Mouse (Mus musculus) liver, embryonic 12.5 days (tissue): ENCODE measurements around the gene Palld. TPM values are rescaled to one million over a fixed set of nuclear protein-coding genes. Genes with fewer than 3 reads are reported as not detected.

ENCODE experiments used
- ATAC-seq: fragments of 200-750 bp; cut with Nextera tagmentation; 2 replicates; pipeline ENCODE4 v1.8.0; 2017; ENCODE audit warnings: moderate number of reproducible peaks, mild to moderate bottlenecking, moderate library complexity
- H3K27ac ChIP-seq: fragments of 300-500 bp; sonication (generic); 2 replicates; pipeline ENCODE4 v1.5.1; 2016; ENCODE audit warnings: mild to moderate bottlenecking
- H3K27me3 ChIP-seq: fragments of 300-500 bp; sonication (generic); replicated peaks from 2 replicates; pipeline ENCODE4 v1.6.1; 2016; ENCODE audit warnings: mild to moderate bottlenecking, moderate library complexity
- H3K36me3 ChIP-seq: fragments of 300-500 bp; sonication (generic); 2 replicates; pipeline ENCODE4 v1.6.1; 2016; ENCODE audit warnings: mild to moderate bottlenecking, moderate library complexity
- H3K4me1 ChIP-seq: fragments of 300-500 bp; sonication (generic); 2 replicates; pipeline ENCODE4 v1.6.1; 2016
- H3K4me2 ChIP-seq: fragments of 300-500 bp; sonication (generic); 2 replicates; pipeline ENCODE4 v1.6.1; 2016; ENCODE audit warnings: mild to moderate bottlenecking, moderate library complexity
- H3K4me3 ChIP-seq: fragments of 300-500 bp; sonication (generic); 2 replicates; pipeline ENCODE4 v1.5.1; 2016; ENCODE audit warnings: mild to moderate bottlenecking, moderate library complexity
- H3K9ac ChIP-seq: fragments of 300-500 bp; sonication (generic); 2 replicates; pipeline ENCODE4 v1.6.1; 2016; ENCODE audit warnings: mild to moderate bottlenecking, moderate library complexity
- H3K9me3 ChIP-seq: fragments of 300-500 bp; sonication (generic); replicated peaks from 2 replicates; pipeline ENCODE4 v1.6.1; 2016; ENCODE audit warnings: mild to moderate bottlenecking, moderate library complexity
- WGBS: fragments of 180-500 bp; shearing (Covaris S2); methylation state at CpG from one replicate; pipeline ENCODE4 v1.1.7; 2016; ENCODE audit not compliant: insufficient replicate concordance; 5-methylcytosine and 5-hydroxymethylcytosine counted together
- polyA plus RNA-seq: library from polyadenylated mRNA; unstranded; fragments of >200 nt; fragmentation: Nextera tagmentation; extraction: Ambion mirVana; gene quantifications from 2 replicates; pipeline ENCODE4 v1.2.1, GENCODE M21; 2016

Palld gene
- polyA plus RNA-seq, 1 experiment from 2014 or later: 8.4 TPM

DNA sequence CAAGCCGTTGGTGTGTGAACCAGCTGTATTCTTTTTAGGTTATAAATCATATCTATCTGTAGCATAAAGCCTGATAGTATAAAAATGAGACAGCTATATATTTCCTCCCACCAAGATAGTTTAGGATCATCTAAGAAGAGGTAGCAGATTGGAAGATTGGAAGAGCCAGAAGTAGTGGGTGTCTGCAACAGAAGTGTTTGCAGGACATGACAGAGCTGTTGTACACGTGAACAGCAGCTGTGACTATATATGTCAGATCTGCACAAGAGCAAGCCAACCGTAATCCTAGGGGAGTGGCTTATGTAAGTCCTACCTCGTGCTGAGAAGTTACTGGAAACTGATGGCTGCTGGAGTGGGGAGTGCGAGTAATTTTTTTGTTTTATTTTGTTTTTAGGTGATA is 240.9 kb downstream of the Palld start:
- WGBS: 72% methylated on average over 5 of the region's 5 CpGs
- H3K4me1 ChIP-seq: no peaks in the 10 kb centered on the region
- no peak overlapping the region for H3K4me3 ChIP-seq
- no peak for ATAC-seq
- H3K27ac ChIP-seq: no peak overlapping the region
- no peaks in the 10 kb centered on the region for H3K27me3 ChIP-seq
- H3K9ac ChIP-seq: no peak overlapping the region
- H3K9me3 ChIP-seq: no peaks in the 10 kb centered on the region
- H3K36me3 ChIP-seq: no peaks in the 10 kb centered on the region
- H3K4me2 ChIP-seq: no peak overlapping the region

- Histone ChIP-seq H3K27ac (no peak overlapping the region), H3K9me3 (no peaks in the 10 kb centered on the region), H3K4me1 (no peaks in the 10 kb centered on the region), H3K9ac (no peak overlapping the region), H3K27me3 (no peaks in the 10 kb centered on the region), H3K4me2 (no peak overlapping the region), H3K4me3 (no peak overlapping the region), H3K36me3 (no peaks in the 10 kb centered on the region)
- ATAC-seq: no peak
- 64% methylated on average over 5 of the region's 5 CpGs for WGBS
These were observed 241.5 kb downstream of the Palld start for GRCm38 (mm10) chr8:61660961-61661360.

DNA sequence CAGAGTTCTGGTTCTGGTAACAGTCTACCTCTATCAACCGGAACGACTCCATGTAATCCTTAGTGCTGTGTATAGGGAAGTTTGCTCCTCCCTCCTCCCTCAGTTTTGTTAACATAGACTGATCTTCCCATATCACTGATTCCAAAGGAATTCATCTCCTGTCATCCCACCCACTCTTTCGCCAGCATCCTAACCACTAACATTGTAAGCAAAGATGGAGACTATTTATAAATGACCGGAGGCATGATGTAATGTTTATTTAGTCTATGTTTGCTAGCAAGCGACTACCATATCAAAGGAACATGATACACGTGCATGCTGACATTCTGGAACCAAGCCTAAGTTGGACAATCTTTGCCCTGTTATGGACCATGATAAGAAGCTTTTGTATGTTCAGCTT is 250.5 kb downstream of the Palld start:
- H3K4me1 ChIP-seq: no peaks in the 10 kb centered on the region
- no peak overlapping the region for H3K4me2 ChIP-seq
- WGBS: 67% methylated on average over 6 of the region's 6 CpGs
- H3K27me3 ChIP-seq: no peaks in the 10 kb centered on the region
- no peak overlapping the region for H3K27ac ChIP-seq
- H3K36me3 ChIP-seq: no peaks in the 10 kb centered on the region
- no peak for ATAC-seq
- no peaks in the 10 kb centered on the region for H3K9me3 ChIP-seq
- H3K4me3 ChIP-seq: no peak overlapping the region
- no peak overlapping the region for H3K9ac ChIP-seq

DNA sequence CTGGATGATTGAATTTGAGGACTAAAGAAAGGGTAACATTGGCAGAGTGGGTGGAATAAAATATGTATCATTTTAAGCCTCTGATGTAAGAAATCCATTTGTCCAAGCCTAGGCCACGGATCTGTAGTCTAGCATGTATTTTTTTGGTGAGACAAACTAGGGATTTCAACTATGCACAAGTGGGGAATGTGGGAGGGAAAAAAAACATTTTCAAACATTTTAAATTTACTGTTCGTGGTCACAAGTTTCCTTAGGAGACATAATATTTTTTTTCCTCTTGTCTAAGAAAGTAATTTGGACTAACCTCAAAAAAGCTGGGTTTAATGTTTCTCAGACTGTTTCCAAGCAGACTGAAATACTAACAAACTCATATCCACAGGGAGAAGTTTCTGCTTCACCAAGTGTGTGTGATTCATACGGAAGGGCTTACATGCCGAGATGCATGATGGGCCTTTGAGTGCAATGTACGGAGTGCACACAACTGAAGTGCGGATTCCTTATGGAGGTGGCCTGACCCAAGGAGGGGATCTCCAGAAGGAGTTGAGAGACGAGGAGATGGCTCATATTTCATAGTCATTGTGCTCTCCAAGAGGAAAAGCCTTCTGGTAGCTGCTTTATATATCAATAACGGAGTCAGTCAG is 256.2 kb downstream of the Palld start:
- Histone ChIP-seq H3K4me3 (no peak overlapping the region), H3K9me3 (no peaks in the 10 kb centered on the region), H3K9ac (no peak overlapping the region), H3K27ac (no peak overlapping the region), H3K4me1 (0 out of 2 replicates have a peak, but pooled peaks cover 4% of the 10 kb centered on the region), H3K36me3 (no peaks in the 10 kb centered on the region), H3K27me3 (no peaks in the 10 kb centered on the region), H3K4me2 (no peak overlapping the region)
- 74% methylated on average over 8 of the region's 8 CpGs for WGBS
- no peak for ATAC-seq

GRCm38 (mm10) chr8:61645642-61646041 is 256.8 kb downstream of the Palld start:
- H3K27ac ChIP-seq: no peak overlapping the region
- no peaks in the 10 kb centered on the region for H3K27me3 ChIP-seq
- H3K9ac ChIP-seq: no peak overlapping the region
- no peaks in the 10 kb centered on the region for H3K9me3 ChIP-seq
- H3K4me1 ChIP-seq: 0 out of 2 replicates have a peak, but pooled peaks cover 4% of the 10 kb centered on the region
- H3K36me3 ChIP-seq: no peaks in the 10 kb centered on the region
- WGBS: 62% methylated on average over 6 of the region's 6 CpGs
- H3K4me3 ChIP-seq: no peak overlapping the region
- no peak for ATAC-seq
- H3K4me2 ChIP-seq: no peak overlapping the region

- Histone ChIP-seq H3K27ac (no peak overlapping the region), H3K36me3 (no peaks in the 10 kb centered on the region), H3K27me3 (no peaks in the 10 kb centered on the region), H3K4me2 (no peak overlapping the region), H3K4me1 (0 out of 2 replicates have a peak, but pooled peaks cover 4% of the 10 kb centered on the region), H3K4me3 (no peak overlapping the region), H3K9ac (no peak overlapping the region), H3K9me3 (no peaks in the 10 kb centered on the region)
- 21% methylated on average over 3 of the region's 3 CpGs for WGBS
- ATAC-seq: no peak
These were observed 259.3 kb downstream of the Palld start for GRCm38 (mm10) chr8:61643215-61643614.

DNA sequence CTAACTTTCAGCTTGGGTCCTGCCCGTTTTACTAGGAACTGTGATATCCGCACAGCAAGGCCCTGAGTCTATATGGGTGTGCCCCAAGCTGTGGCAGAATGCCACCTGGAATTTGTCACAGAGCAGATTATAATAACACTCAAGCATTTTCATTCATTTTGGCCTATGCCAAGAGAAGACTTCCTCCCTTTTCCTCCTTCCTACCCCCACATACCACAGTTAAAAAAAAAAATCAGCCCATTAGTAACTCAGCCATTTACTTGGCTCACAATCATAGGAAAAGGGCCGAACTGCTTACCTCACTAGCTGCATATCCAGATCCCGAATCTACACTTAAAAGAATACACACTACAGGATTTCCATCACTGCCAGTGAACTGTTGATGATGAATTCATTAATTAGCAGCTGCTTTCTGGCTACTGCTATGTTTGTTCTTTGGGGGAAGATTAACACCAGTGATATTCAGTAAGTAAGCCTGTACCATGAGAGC is 260.1 kb downstream of the Palld start:
- 60% methylated on average over 4 of the region's 4 CpGs for WGBS
- Histone ChIP-seq H3K9ac (no peak overlapping the region), H3K9me3 (no peaks in the 10 kb centered on the region), H3K36me3 (no peaks in the 10 kb centered on the region), H3K4me3 (no peak overlapping the region), H3K27me3 (no peaks in the 10 kb centered on the region), H3K27ac (no peak overlapping the region), H3K4me2 (no peak overlapping the region), H3K4me1 (peaks cover 4% of the 10 kb centered on the region; the same call in 1 of the 2 replicates)
- ATAC-seq: no peak

DNA sequence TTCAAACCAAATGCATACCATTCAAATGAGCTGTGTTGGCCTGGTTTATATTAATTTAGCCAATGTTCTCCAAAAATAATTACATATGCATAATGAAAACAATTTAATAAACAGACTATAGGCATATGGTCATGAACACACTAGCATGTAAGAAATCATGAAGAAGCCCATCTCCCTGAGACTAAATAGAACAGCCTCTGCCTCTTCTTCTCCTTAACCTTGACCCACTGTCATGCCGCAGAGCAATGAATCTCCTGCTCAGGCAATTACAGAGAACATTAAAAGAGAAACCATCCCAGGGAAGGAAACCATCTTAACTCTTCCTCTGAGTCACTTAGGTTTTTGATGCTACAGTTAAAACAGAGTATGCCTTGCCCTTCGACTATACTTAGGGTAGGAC is 262.9 kb downstream of the Palld start:
- H3K4me2 ChIP-seq: no peak overlapping the region
- H3K9ac ChIP-seq: no peak overlapping the region
- no peaks in the 10 kb centered on the region for H3K36me3 ChIP-seq
- no peak for ATAC-seq
- no peaks in the 10 kb centered on the region for H3K27me3 ChIP-seq
- H3K9me3 ChIP-seq: no peaks in the 10 kb centered on the region
- H3K27ac ChIP-seq: no peak overlapping the region
- WGBS: 82% methylated on average over 2 of the region's 2 CpGs
- H3K4me3 ChIP-seq: no peak overlapping the region
- H3K4me1 ChIP-seq: peaks cover 4% of the 10 kb centered on the region; the same call in 1 of the 2 replicates

- 55% methylated on average over 3 of the region's 3 CpGs for WGBS
- no peak overlapping the region for H3K27ac ChIP-seq
- no peak overlapping the region for H3K4me2 ChIP-seq
- H3K36me3 ChIP-seq: no peaks in the 10 kb centered on the region
- no peaks in the 10 kb centered on the region for H3K27me3 ChIP-seq
- no peak for ATAC-seq
- H3K4me3 ChIP-seq: no peak overlapping the region
- peaks cover 4% of the 10 kb centered on the region; the same call in 1 of the 2 replicates for H3K4me1 ChIP-seq
- H3K9me3 ChIP-seq: no peaks in the 10 kb centered on the region
- no peak overlapping the region for H3K9ac ChIP-seq
These were observed 263.5 kb downstream of the Palld start for GRCm38 (mm10) chr8:61639008-61639407.

- WGBS: 36% methylated on average over 4 of the region's 4 CpGs
- no peak for ATAC-seq
- H3K36me3 ChIP-seq: no peaks in the 10 kb centered on the region
These were observed 264.8 kb downstream of the Palld start for GRCm38 (mm10) chr8:61637736-61638135.

GRCm38 (mm10) chr8:61634811-61635210 is 267.7 kb downstream of the Palld start:
- H3K9ac ChIP-seq: no peak overlapping the region
- peaks cover 11% of the 10 kb centered on the region for H3K4me1 ChIP-seq
- 79% methylated on average over 1 of the region's 1 CpGs for WGBS
- no peak overlapping the region for H3K4me2 ChIP-seq
- no peak overlapping the region for H3K27ac ChIP-seq
- ATAC-seq: no peak
- H3K27me3 ChIP-seq: no peaks in the 10 kb centered on the region
- no peaks in the 10 kb centered on the region for H3K9me3 ChIP-seq
- H3K36me3 ChIP-seq: no peaks in the 10 kb centered on the region
- no peak overlapping the region for H3K4me3 ChIP-seq

More at GRCm38 (mm10) chr8:61637736-61638135, 264.8 kb downstream of the Palld start:
- H3K4me1 ChIP-seq: no peaks in the 10 kb centered on the region; the same call in 1 of the 2 replicates
- H3K27ac ChIP-seq: no peak overlapping the region
- H3K27me3 ChIP-seq: no peaks in the 10 kb centered on the region
- no peak overlapping the region for H3K4me2 ChIP-seq
- no peak overlapping the region for H3K9ac ChIP-seq
- no peak overlapping the region for H3K4me3 ChIP-seq
- no peaks in the 10 kb centered on the region for H3K9me3 ChIP-seq

- no peak for ATAC-seq
- Histone ChIP-seq H3K9me3 (no peaks in the 10 kb centered on the region), H3K27ac (no peak overlapping the region), H3K36me3 (no peaks in the 10 kb centered on the region), H3K4me1 (peaks cover 11% of the 10 kb centered on the region), H3K4me2 (no peak overlapping the region), H3K27me3 (no peaks in the 10 kb centered on the region), H3K4me3 (no peak overlapping the region), H3K9ac (no peak overlapping the region)
- 36% methylated on average over 2 of the region's 2 CpGs for WGBS
These were observed 270.2 kb downstream of the Palld start for GRCm38 (mm10) chr8:61632331-61632730.

DNA sequence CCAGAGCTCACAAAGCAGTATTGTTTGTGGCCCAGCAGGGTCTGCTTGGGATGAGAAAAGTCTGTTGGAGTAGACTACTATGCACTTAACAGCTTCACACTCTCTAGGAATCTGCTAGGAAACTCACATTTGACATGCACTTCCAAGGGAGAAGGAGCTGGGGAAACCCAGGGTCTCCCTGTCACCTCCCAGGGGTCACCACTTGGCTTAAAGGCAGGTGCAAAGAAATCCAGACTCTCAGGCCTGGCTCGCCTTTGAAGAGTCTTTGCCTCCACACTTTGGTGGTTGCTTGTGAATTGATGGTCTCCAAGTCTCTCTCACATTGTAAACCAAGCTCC is 272.9 kb downstream of the Palld start:
- H3K4me3 ChIP-seq: no peak overlapping the region
- no peak overlapping the region for H3K27ac ChIP-seq
- ATAC-seq: no peak
- no peaks in the 10 kb centered on the region for H3K36me3 ChIP-seq
- no peaks in the 10 kb centered on the region for H3K27me3 ChIP-seq
- H3K4me2 ChIP-seq: no peak overlapping the region
- H3K9me3 ChIP-seq: no peaks in the 10 kb centered on the region
- H3K9ac ChIP-seq: no peak overlapping the region
- H3K4me1 ChIP-seq: peaks cover 11% of the 10 kb centered on the region
- 53% methylated on average over 1 of the region's 1 CpGs for WGBS
